Mouse (Mus musculus): ENCODE measurements around the gene Tgfbrap1. TPM values are rescaled to one million over a fixed set of nuclear protein-coding genes. Genes with fewer than 3 reads are reported as not detected.
A peak's percentile ranks its signal among the peaks of the same experiment; 100 is the strongest.

Gene Tgfbrap1
- total and polyA plus RNA-seq, 3 experiments, result 3.8 to 8.4 (median 6.0) TPM

DNA sequence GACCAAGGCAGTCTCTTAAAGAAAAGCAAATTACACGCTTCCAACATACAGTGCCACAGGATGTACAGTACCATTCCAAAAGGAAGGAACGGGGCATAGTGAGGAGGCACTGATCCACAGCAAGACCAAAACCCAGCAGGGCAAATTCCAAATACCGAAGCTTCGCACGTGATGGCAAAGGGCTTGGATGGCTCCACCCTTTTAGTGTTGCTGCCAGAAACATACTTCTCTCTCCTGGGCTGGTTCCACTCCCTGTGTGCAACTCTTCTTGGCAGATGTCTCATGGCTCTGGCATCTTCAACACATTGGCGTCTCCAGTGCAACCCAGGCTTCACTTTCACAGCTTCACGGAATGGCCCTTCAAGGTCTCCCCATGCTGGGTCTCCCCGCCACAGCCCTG lies 19.0 kb upstream of the Tgfbrap1 start:
- TF ChIP-seq ZKSCAN1 (IDR thresholded peaks at IDR 0.05; ENCODE audit: borderline replicate concordance, low read depth, low read length) (no peak), GABPA (IDR thresholded peaks at IDR 0.05; ENCODE audit: insufficient replicate concordance, low read depth, low read length) (no peak), MAX (IDR thresholded peaks at IDR 0.05; ENCODE audit: low read length) (no peak), E2F4 (IDR thresholded peaks at IDR 0.05; ENCODE audit: insufficient replicate concordance, low read depth, low read length) (no peak), ZMIZ1 (IDR thresholded peaks at IDR 0.05; ENCODE audit: low read depth, low read length) (no peak), MEF2A (IDR thresholded peaks at IDR 0.05; ENCODE audit: borderline replicate concordance, low read depth, low read length) (no peak), KAT2A (IDR thresholded peaks at IDR 0.05; ENCODE audit: insufficient replicate concordance, low read length) (no peak), JUND (conservative IDR thresholded peaks at IDR 0.05; ENCODE audit: low read depth, low read length) (no peak), EP300 (IDR thresholded peaks at IDR 0.05; ENCODE audit: low read length) (no peak), ETS1 (conservative IDR thresholded peaks at IDR 0.05; ENCODE audit: low read depth, low read length) (no peak), NRF1 (IDR thresholded peaks at IDR 0.05; ENCODE audit: low read depth, low read length) (no peak), MAZ (IDR thresholded peaks at IDR 0.05; ENCODE audit: low read depth, low read length) (no peak), HCFC1 (IDR thresholded peaks at IDR 0.05; ENCODE audit: low read depth, low read length) (no peak), RCOR1 (conservative IDR thresholded peaks at IDR 0.05; ENCODE audit: low read depth, low read length) (no peak), POLR2AphosphoS2 (IDR thresholded peaks at IDR 0.05; ENCODE audit: low read depth, low read length) (no peak), POLR2A (IDR thresholded peaks at IDR 0.05; ENCODE audit: low read depth, low read length) (no peak), CTCF (conservative IDR thresholded peaks at IDR 0.05 in 1 of 2, IDR thresholded peaks at IDR 0.05 in 1 of 2; ENCODE audit: low read depth in 2 of 2, low read length in 2 of 2) (no peak), TCF12 (IDR thresholded peaks at IDR 0.05; ENCODE audit: low read depth, low read length) (no peak), BHLHE40 (IDR thresholded peaks at IDR 0.05; ENCODE audit: low read depth, low read length) (no peak), CHD2 (IDR thresholded peaks at IDR 0.05; ENCODE audit: low read length) (no peak)
- H3K36me3 ChIP-seq (replicated peaks in 1 of 2; ENCODE audit: control insufficient read depth in 1 of 2, insufficient read depth in 1 of 2, low read length in 1 of 2), result peaks cover 22 to 60% of the 10 kb centered on the region in 2 experiments
- H3K27me3 ChIP-seq (replicated peaks), result no peaks in the 10 kb centered on the region
- H3K9ac ChIP-seq (ENCODE audit: insufficient read depth, low read depth), result no peak overlapping the region
- dilution Hi-C loops (cut with MboI; ENCODE audit: extremely low pct_ligation_motif_present, extremely low pct_unique_long_range_greater_than_20kb, low sequenced_read_pairs) (no loop called here), in situ Hi-C loops (cut with MboI; ENCODE audit: low pct_ligation_motif_present, low pct_unique_long_range_greater_than_20kb, low sequenced_read_pairs) (no loop called here)
- DNase-seq (ENCODE audit: extremely low read depth), result no peak
- H3K4me1 ChIP-seq (ENCODE audit: control insufficient read depth in 1 of 2, insufficient read depth in 2 of 2), result no peaks in the 10 kb centered on the region
- H3K9me3 ChIP-seq (replicated peaks; ENCODE audit: low read length), result peaks cover 3% of the 10 kb centered on the region
- no peak overlapping the region for H3K4me2 ChIP-seq (ENCODE audit: insufficient read depth, low read depth, poor library complexity, severe bottlenecking)
- H3K79me2 ChIP-seq (replicated peaks; ENCODE audit: control insufficient read depth, extremely low read depth, insufficient read depth, poor library complexity, severe bottlenecking), result no peaks in the 10 kb centered on the region
- H3K27ac ChIP-seq (ENCODE audit: insufficient read depth, low read depth), result no peak overlapping the region
- H3K4me3 ChIP-seq (replicated peaks in 1 of 3; ENCODE audit: low read depth in 2 of 3, low read length in 2 of 3, poor library complexity in 1 of 3), result no peak overlapping the region

DNA sequence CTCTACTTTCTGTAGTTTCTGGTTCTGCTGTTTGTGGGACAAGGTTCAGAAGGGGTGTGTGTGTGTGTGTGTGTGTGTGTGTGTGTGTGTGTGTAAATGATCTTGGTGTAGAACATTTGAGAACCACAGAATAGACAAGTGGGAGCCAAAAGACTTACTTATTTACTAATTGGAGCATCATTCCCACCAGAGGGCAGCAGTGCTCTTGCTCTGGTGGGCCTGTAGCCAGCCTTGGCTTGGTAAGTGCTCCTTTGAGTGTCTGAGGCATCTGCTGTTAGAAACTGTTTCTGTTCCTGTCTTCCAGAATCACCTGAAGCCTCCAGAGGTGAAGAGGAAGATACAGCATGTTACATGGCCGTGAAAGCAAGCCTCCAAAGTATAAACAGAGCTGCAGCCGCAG lies 14.4 kb upstream of the Tgfbrap1 start:
- in situ Hi-C loops (cut with MboI; ENCODE audit: low pct_ligation_motif_present, low pct_unique_long_range_greater_than_20kb, low sequenced_read_pairs) (no loop called here), dilution Hi-C loops (cut with MboI; ENCODE audit: extremely low pct_ligation_motif_present, extremely low pct_unique_long_range_greater_than_20kb, low sequenced_read_pairs) (no loop called here)
- Histone ChIP-seq H3K4me3 (replicated peaks in 1 of 3; ENCODE audit: low read depth in 2 of 3, low read length in 2 of 3, poor library complexity in 1 of 3) (no peak overlapping the region), H3K27ac (ENCODE audit: insufficient read depth, low read depth) (no peak overlapping the region), H3K36me3 (replicated peaks in 1 of 2; ENCODE audit: control insufficient read depth in 1 of 2, insufficient read depth in 1 of 2, low read length in 1 of 2) (peaks cover 41 to 86% of the 10 kb centered on the region in 2 experiments), H3K9me3 (replicated peaks; ENCODE audit: low read length) (no peaks in the 10 kb centered on the region), H3K4me2 (ENCODE audit: insufficient read depth, low read depth, poor library complexity, severe bottlenecking) (no peak overlapping the region), H3K4me1 (ENCODE audit: control insufficient read depth in 1 of 2, insufficient read depth in 2 of 2) (no peaks in the 10 kb centered on the region; a peak in 1 of 4 replicates), H3K79me2 (replicated peaks; ENCODE audit: control insufficient read depth, extremely low read depth, insufficient read depth, poor library complexity, severe bottlenecking) (no peaks in the 10 kb centered on the region), H3K27me3 (replicated peaks) (no peaks in the 10 kb centered on the region), H3K9ac (ENCODE audit: insufficient read depth, low read depth) (no peak overlapping the region)
- DNase-seq (ENCODE audit: extremely low read depth), result peak; percentile 46
- TF ChIP-seq CHD1 (IDR thresholded peaks at IDR 0.05; ENCODE audit: low read depth, low read length), result no peak
- TF ChIP-seq RAD21 (IDR thresholded peaks at IDR 0.05; ENCODE audit: low read depth, low read length), result peak; percentile 55
- no peak for TF ChIP-seq PAX5 (IDR thresholded peaks at IDR 0.05; ENCODE audit: low read length)
- TF ChIP-seq SMC3 (IDR thresholded peaks at IDR 0.05; ENCODE audit: low read depth, low read length), result peak; percentile 52
- peak; percentile 14 to 70; a peak in 3 of 4 replicates for TF ChIP-seq CTCF (conservative IDR thresholded peaks at IDR 0.05 in 1 of 2, IDR thresholded peaks at IDR 0.05 in 1 of 2; ENCODE audit: low read depth in 2 of 2, low read length in 2 of 2)
